Mouse (Mus musculus): ENCODE results near the gene Pacrg. TPM values are rescaled to one million over a fixed set of nuclear protein-coding genes. Genes with fewer than 3 reads are reported as not detected.

Gene Pacrg
- polyA plus RNA-seq, 1 experiment from 2014 or later, result 1.3 TPM

DNA sequence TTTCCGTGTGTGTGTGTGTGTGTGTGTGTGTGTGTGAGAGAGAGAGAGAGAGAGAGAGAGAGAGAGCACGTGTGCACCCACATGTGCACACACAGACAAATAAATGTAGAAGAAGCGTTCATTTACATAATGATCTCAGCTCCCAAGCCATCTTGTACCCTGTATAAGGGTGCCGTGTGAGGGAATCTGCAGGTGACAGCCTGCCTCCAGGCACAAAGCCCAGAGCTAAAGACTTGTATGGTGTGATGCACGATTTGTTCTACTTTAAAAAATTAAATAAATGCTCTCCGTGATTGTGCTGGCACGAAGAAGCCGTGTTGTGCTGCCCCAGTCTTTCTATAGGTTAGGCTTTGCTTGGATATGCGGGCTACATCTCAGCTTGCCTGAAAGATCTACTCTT, 426.2 kb downstream of the Pacrg start:
- H3K36me3 ChIP-seq (ENCODE audit: control insufficient read depth, insufficient read depth, low read length), result no peaks in the 10 kb centered on the region
- WGBS (ENCODE audit: insufficient replicate concordance), result 74% methylated on average over 9 of the region's 9 CpGs
- peaks cover 47% of the 10 kb centered on the region for H3K4me1 ChIP-seq (ENCODE audit: control insufficient read depth, insufficient read depth, low read length)
- H3K4me2 ChIP-seq, result no peak overlapping the region
- no peaks in the 10 kb centered on the region for H3K9me3 ChIP-seq (replicated peaks; ENCODE audit: control insufficient read depth, low read length)
- H3K4me3 ChIP-seq (ENCODE audit: low read depth, low read length), result no peak overlapping the region
- peak overlapping the region; percentile 54; the same call in 1 of the 2 replicates for H3K9ac ChIP-seq (ENCODE audit: low read depth, low read length)
- ATAC-seq (replicated peaks; ENCODE audit: insufficient number of reproducible peaks, low FRiP score, low TSS enrichment), result no peak
- no peaks in the 10 kb centered on the region for H3K27me3 ChIP-seq (ENCODE audit: control insufficient read depth, insufficient read depth, low read length)
- peak overlapping the region; percentile 78 for H3K27ac ChIP-seq (ENCODE audit: low read depth, low read length)

DNA sequence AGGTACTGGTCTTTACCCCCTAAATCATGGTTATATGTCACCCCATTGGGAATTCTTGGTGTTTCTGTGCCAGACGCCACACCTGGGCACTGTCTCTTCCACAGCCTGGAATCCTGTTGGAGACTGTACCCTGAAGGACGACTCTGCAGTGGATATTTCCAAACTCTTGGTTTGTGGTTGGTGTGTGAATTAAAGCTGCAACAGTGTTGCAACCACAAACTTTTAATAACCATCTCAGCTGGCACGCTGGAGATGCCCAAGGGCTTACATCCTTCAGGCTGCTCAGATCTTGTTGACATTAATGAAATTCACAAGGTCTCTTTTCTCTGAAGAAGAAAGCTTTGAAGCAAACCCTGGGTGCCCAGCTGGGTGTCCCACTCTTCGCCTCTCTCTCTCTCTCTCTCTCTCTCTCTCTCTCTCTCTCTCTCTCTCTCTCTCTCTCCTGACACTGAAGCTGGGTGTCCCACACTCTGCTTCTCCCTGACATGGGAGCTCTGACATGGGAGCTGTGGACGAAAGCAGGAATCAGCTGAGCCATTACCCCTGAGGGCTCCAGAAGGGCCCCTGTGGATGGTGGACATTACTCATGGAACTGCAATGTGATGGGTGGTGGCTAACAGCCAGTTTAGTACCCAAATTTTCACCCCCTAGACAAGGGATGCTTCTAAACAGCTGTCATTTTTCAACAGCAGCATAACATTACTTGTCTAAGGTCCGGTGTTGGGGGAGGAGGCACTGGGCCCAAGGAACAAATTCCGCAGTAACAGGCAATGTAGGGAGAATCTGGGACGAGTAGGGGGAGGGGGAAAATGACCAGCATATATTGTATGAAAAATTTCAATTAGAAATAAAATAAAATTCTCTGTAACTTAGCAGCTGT, 429.3 kb downstream of the Pacrg start:
- no peak for ATAC-seq (replicated peaks; ENCODE audit: insufficient number of reproducible peaks, low FRiP score, low TSS enrichment)
- Histone ChIP-seq H3K9me3 (replicated peaks; ENCODE audit: control insufficient read depth, low read length) (no peaks in the 10 kb centered on the region), H3K36me3 (ENCODE audit: control insufficient read depth, insufficient read depth, low read length) (no peaks in the 10 kb centered on the region), H3K9ac (ENCODE audit: low read depth, low read length) (no peak overlapping the region), H3K4me1 (ENCODE audit: control insufficient read depth, insufficient read depth, low read length) (peaks cover 43% of the 10 kb centered on the region), H3K4me3 (ENCODE audit: low read depth, low read length) (no peak overlapping the region), H3K4me2 (no peak overlapping the region), H3K27ac (ENCODE audit: low read depth, low read length) (no peak overlapping the region), H3K27me3 (ENCODE audit: control insufficient read depth, insufficient read depth, low read length) (no peaks in the 10 kb centered on the region)
- 71% methylated on average over 8 of the region's 8 CpGs for WGBS (ENCODE audit: insufficient replicate concordance)

DNA sequence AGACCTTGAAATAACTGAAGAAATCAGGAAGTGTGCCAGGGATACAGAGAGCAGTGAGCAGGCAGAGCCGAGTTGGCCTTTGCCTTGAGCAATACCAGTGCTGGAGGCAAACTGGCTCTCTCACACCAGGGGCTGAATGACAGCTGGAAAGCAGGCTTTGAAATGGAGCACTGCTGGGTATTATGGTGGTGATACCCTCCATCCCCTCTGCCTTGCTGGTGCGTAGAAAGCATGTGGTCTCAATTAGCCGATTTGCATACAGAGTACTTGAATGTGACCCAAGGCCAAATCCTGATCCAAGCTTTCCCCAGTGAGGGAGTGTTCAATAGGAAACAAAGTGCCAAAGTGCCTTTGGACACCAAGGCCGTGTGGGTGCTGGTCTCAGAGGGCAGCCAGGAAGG, 431.4 kb downstream of the Pacrg start:
- Histone ChIP-seq H3K27ac (ENCODE audit: low read depth, low read length) (no peak overlapping the region), H3K9ac (ENCODE audit: low read depth, low read length) (no peak overlapping the region), H3K36me3 (ENCODE audit: control insufficient read depth, insufficient read depth, low read length) (no peaks in the 10 kb centered on the region), H3K9me3 (replicated peaks; ENCODE audit: control insufficient read depth, low read length) (no peaks in the 10 kb centered on the region), H3K4me3 (ENCODE audit: low read depth, low read length) (no peak overlapping the region), H3K4me2 (no peak overlapping the region), H3K27me3 (ENCODE audit: control insufficient read depth, insufficient read depth, low read length) (no peaks in the 10 kb centered on the region), H3K4me1 (ENCODE audit: control insufficient read depth, insufficient read depth, low read length) (peaks cover 30% of the 10 kb centered on the region)
- 49% methylated on average over 4 of the region's 4 CpGs for WGBS (ENCODE audit: insufficient replicate concordance)
- ATAC-seq (replicated peaks; ENCODE audit: insufficient number of reproducible peaks, low FRiP score, low TSS enrichment), result no peak

DNA sequence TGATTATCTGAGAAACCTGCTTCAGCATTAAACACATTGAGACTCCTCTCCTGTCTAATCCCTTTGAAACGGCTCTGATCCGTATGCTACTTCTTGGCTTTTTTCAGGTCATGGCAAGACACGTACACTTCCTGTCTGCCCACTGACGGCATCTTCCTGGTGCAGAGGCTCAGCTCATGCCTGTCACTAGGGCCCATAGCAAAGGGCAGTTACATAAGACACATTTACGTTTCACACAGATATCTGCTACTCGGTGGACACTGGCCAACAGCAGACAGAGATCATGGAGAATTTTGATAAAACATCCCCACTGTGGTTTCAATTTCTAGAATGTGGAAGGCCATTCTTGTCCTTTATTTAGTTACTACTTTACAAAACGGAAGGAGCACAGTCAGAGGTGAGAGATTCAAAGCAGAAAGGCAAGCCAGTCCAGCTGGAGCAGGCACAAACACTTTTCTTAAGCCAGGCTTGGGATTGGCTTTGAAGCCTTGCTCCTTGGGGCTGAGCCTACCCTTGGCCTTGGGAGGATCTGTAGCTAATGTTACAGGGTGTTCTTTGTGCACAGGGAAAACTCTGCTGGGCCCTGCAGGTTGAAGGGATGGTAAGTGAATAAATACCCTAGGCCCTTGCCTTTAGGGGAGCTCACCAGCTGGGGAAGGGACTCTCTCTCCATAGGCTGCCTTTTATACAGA, 432.9 kb downstream of the Pacrg start:
- no peaks in the 10 kb centered on the region for H3K27me3 ChIP-seq (ENCODE audit: control insufficient read depth, insufficient read depth, low read length)
- no peak overlapping the region for H3K4me2 ChIP-seq
- no peak overlapping the region for H3K4me3 ChIP-seq (ENCODE audit: low read depth, low read length)
- ATAC-seq (replicated peaks; ENCODE audit: insufficient number of reproducible peaks, low FRiP score, low TSS enrichment), result no peak
- H3K9ac ChIP-seq (ENCODE audit: low read depth, low read length), result no peak overlapping the region
- WGBS (ENCODE audit: insufficient replicate concordance), result 51% methylated on average over 7 of the region's 7 CpGs
- no peaks in the 10 kb centered on the region for H3K9me3 ChIP-seq (replicated peaks; ENCODE audit: control insufficient read depth, low read length)
- no peak overlapping the region for H3K27ac ChIP-seq (ENCODE audit: low read depth, low read length)
- peaks cover 20% of the 10 kb centered on the region for H3K4me1 ChIP-seq (ENCODE audit: control insufficient read depth, insufficient read depth, low read length)
- H3K36me3 ChIP-seq (ENCODE audit: control insufficient read depth, insufficient read depth, low read length), result no peaks in the 10 kb centered on the region

DNA sequence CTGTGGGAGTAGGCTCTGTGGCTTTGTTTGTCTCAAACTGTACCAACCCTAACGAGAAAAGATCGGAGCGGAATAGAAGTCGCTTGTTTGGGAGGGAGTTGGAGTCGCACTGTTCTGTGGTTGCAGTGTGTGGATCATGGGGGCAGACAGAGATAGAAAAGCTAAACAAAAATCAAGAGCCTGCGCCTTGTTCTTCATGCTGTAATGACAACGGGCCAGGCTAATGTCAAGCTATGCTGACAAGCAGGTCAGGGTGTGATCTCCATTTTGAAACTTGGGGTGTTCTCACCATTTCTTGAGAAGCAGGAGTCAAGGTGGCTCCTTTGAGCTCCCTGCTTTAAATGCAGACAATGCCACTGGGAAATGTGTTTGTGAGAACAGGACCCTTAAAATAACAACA, 433.8 kb downstream of the Pacrg start:
- no peak for ATAC-seq (replicated peaks; ENCODE audit: insufficient number of reproducible peaks, low FRiP score, low TSS enrichment)
- Histone ChIP-seq H3K9me3 (replicated peaks; ENCODE audit: control insufficient read depth, low read length) (no peaks in the 10 kb centered on the region), H3K27ac (ENCODE audit: low read depth, low read length) (no peak overlapping the region), H3K36me3 (ENCODE audit: control insufficient read depth, insufficient read depth, low read length) (no peaks in the 10 kb centered on the region), H3K4me3 (ENCODE audit: low read depth, low read length) (no peak overlapping the region), H3K27me3 (ENCODE audit: control insufficient read depth, insufficient read depth, low read length) (no peaks in the 10 kb centered on the region), H3K9ac (ENCODE audit: low read depth, low read length) (0 out of 2 replicates have a peak overlapping the region, but pooled peaks have one; percentile 29), H3K4me1 (ENCODE audit: control insufficient read depth, insufficient read depth, low read length) (peaks cover 18% of the 10 kb centered on the region), H3K4me2 (no peak overlapping the region)
- WGBS (ENCODE audit: insufficient replicate concordance), result 65% methylated on average over 7 of the region's 7 CpGs

DNA sequence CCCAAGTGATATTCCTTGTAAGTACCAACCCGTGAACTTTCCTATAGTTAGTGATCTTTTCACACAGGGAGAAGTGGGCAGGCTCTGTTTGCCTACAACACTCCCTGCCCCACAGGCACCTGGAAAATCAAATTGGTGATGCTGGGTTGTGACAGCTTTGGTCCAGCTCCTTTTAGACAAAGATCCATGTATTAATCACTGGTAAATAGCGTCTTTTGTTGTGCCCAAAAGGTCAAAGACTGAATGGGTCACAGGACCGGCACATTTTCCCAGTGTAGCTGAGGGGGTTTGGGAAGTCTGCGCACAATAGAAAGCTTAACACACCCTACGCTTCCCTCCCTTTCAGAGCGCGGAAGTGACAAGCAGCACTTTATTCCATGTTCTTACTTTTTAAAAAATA, 434.2 kb downstream of the Pacrg start:
- no peak for ATAC-seq (replicated peaks; ENCODE audit: insufficient number of reproducible peaks, low FRiP score, low TSS enrichment)
- H3K4me3 ChIP-seq (ENCODE audit: low read depth, low read length), result no peak overlapping the region
- H3K36me3 ChIP-seq (ENCODE audit: control insufficient read depth, insufficient read depth, low read length), result no peaks in the 10 kb centered on the region
- H3K9ac ChIP-seq (ENCODE audit: low read depth, low read length), result no peak overlapping the region
- peaks cover 16% of the 10 kb centered on the region for H3K4me1 ChIP-seq (ENCODE audit: control insufficient read depth, insufficient read depth, low read length)
- H3K27me3 ChIP-seq (ENCODE audit: control insufficient read depth, insufficient read depth, low read length), result no peaks in the 10 kb centered on the region
- no peak overlapping the region for H3K27ac ChIP-seq (ENCODE audit: low read depth, low read length)
- no peak overlapping the region for H3K4me2 ChIP-seq
- no peaks in the 10 kb centered on the region for H3K9me3 ChIP-seq (replicated peaks; ENCODE audit: control insufficient read depth, low read length)
- 69% methylated on average over 7 of the region's 7 CpGs for whole genome bisulfite sequencing (ENCODE audit: insufficient replicate concordance)

DNA sequence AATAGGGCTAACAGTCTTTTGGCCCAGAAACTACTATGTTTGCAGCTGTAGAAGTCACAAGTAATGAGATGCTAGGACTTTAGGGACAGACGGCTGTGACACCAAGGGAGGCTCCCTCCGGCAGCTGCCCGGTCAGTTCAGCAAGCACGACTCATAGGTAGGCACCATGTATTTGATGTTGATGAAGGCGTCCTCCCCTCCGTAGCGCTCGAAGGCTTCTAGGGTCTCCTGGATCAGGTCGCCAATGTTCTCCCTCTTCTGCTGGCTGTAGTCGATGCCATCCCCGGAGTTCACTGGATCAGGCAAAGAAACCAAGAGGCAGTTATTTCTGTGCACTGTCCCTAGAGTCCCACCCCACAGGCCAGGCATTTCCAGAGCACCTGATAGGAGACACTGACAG, 436.9 kb downstream of the Pacrg start:
- Histone ChIP-seq H3K27me3 (ENCODE audit: control insufficient read depth, insufficient read depth, low read length) (no peaks in the 10 kb centered on the region), H3K27ac (ENCODE audit: low read depth, low read length) (no peak overlapping the region), H3K9me3 (replicated peaks; ENCODE audit: control insufficient read depth, low read length) (no peaks in the 10 kb centered on the region), H3K36me3 (ENCODE audit: control insufficient read depth, insufficient read depth, low read length) (no peaks in the 10 kb centered on the region), H3K9ac (ENCODE audit: low read depth, low read length) (no peak overlapping the region), H3K4me2 (no peak overlapping the region), H3K4me3 (ENCODE audit: low read depth, low read length) (no peak overlapping the region), H3K4me1 (ENCODE audit: control insufficient read depth, insufficient read depth, low read length) (peaks cover 33% of the 10 kb centered on the region)
- WGBS (ENCODE audit: insufficient replicate concordance), result 85% methylated on average over 11 of the region's 11 CpGs
- no peak for ATAC-seq (replicated peaks; ENCODE audit: insufficient number of reproducible peaks, low FRiP score, low TSS enrichment)

DNA sequence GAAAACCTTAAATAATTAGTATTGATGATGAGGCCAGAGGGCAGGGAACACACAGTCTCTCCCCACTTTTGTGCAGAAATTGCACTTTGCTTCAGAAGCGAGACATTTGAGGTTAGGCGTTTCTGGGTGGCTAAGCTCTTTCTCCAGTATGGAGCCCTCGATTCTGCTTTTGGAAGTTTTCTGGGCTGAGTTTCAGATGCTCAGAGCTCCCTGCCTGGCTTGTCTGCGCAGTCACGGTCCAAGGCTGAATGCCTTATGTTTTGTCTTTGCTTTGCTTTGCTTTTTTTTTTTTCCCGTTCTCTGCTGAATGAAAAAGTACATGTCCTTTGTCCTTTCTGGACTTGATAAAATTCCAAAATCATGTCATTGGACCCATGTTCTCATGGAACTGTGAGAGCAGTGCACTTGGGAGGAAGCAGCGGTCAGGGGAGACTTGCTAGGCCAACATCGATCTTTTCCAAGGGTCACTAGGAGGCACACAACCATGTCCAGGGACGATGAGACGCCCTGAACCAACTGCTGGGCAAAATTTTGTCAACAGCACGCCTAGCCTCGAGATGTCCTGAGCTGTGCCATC, 438.0 kb downstream of the Pacrg start:
- H3K9ac ChIP-seq (ENCODE audit: low read depth, low read length), result no peak overlapping the region
- no peaks in the 10 kb centered on the region for H3K9me3 ChIP-seq (replicated peaks; ENCODE audit: control insufficient read depth, low read length)
- H3K27ac ChIP-seq (ENCODE audit: low read depth, low read length), result no peak overlapping the region
- no peaks in the 10 kb centered on the region for H3K27me3 ChIP-seq (ENCODE audit: control insufficient read depth, insufficient read depth, low read length)
- no peak for ATAC-seq (replicated peaks; ENCODE audit: insufficient number of reproducible peaks, low FRiP score, low TSS enrichment)
- no peak overlapping the region for H3K4me3 ChIP-seq (ENCODE audit: low read depth, low read length)
- H3K36me3 ChIP-seq (ENCODE audit: control insufficient read depth, insufficient read depth, low read length), result no peaks in the 10 kb centered on the region
- no peak overlapping the region for H3K4me2 ChIP-seq
- H3K4me1 ChIP-seq (ENCODE audit: control insufficient read depth, insufficient read depth, low read length), result peaks cover 40% of the 10 kb centered on the region
- WGBS (ENCODE audit: insufficient replicate concordance), result 82% methylated on average over 12 of the region's 12 CpGs
